In the genomic region with DNA sequence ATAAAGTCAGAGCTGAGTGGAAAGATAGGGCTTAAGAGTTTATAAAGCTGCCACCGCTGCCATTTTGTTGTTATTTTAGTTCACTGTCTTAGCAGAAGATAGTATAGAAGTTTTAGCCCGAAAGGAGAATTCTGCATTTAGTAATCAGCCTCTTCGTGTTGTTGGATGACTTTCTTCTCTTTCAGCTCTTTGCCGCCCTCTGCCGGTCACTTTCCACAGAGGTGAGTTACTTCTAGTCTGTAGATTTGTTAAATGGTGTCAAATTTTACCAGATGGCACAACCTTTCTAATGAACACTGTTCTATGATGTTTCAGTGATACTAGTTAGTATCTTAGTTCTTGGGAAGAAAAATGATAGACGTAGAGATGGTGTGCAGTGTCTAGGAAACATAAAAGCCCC, we compare ENCODE assay signal across 8 mouse cellular contexts. TPM values are rescaled to one million over a fixed set of nuclear protein-coding genes. Genes with fewer than 3 reads are reported as not detected.
DNase-seq lines count a peak whose midpoint lies in the region; ATAC-seq lines count a peak whose summit lies in the region.

No protein-coding gene starts in this region.

- peak; percentile 88 for DNase-seq in testis, postnatal 10 days (ENCODE audit: low spot score)
- DNase-seq in testis, postnatal 14 days (ENCODE audit: low spot score): no peak
- peak; percentile 45 to 65 for DNase-seq in cerebellum, postnatal 4 days (ENCODE audit: low spot score in 2 of 2)
- peak; percentile 73 to 86 for DNase-seq in heart, postnatal 10 days
- DNase-seq in left cerebral cortex, postnatal 4 days: peak; percentile 69
- peak; percentile 63 for DNase-seq in ovary, postnatal 14 days (ENCODE audit: low spot score)
- peak; percentile 66 to 74 for DNase-seq in urinary bladder, postnatal 36 days (ENCODE audit: low spot score in 2 of 2)

- peak; percentile 57 for ATAC-seq in activated CD4-positive, CD25-positive, alpha-beta regulatory T cell, adult 4 months

- intact Hi-C loops in heart, postnatal 10 days (cut with DNase I): loop anchor here (2.0 kb wide), 1 partner anchor 130 kb away; no protein-coding TSS in a partner anchor
- intact Hi-C loops in left cerebral cortex, postnatal 4 days (cut with DNase I): no loop called here

RNA-seq across cellular contexts. Expression of a gene that starts 7.7 kb away (rescaled TPM):
- polyA plus RNA-seq in activated CD4-positive, CD25-positive, alpha-beta regulatory T cell, adult 4 months (2017; shearing (Covaris generic)): 1 to 10 TPM; 6.6 to 8.1 TPM
- total RNA-seq in heart, postnatal 10 days (2021): 10 to 100 TPM; 32.0 to 38.3 TPM
- 10 to 100 TPM; 17.6 to 18.3 TPM for total RNA-seq in left cerebral cortex, postnatal 4 days (2021)

RNA-seq across cellular contexts. Expression of a gene that starts 7.7 kb away (rescaled TPM):
- polyA plus RNA-seq in activated CD4-positive, CD25-positive, alpha-beta regulatory T cell, adult 4 months (2017; shearing (Covaris generic)): 10 to 100 TPM; 12.3 to 19.9 TPM
- 10 to 100 TPM in 1 of 2 experiments, 1 to 10 TPM in 1; 9.8 to 11.6 TPM for total RNA-seq in heart, postnatal 10 days (2021)
- 1 to 10 TPM; 2.2 to 4.3 TPM for total RNA-seq in left cerebral cortex, postnatal 4 days (2021)

RNA-seq across cellular contexts. Expression of a gene that starts 21.5 kb away (rescaled TPM):
- not detected for polyA plus RNA-seq in activated CD4-positive, CD25-positive, alpha-beta regulatory T cell, adult 4 months (2017; shearing (Covaris generic))
- total RNA-seq in heart, postnatal 10 days (2021): not detected
- under 1 TPM; 0.26 to 0.28 TPM for total RNA-seq in left cerebral cortex, postnatal 4 days (2021)
